Mouse (Mus musculus) adrenal gland, adult 8-10 months (tissue): ENCODE measurements around the gene Vmn1r37. TPM values are rescaled to one million over a fixed set of nuclear protein-coding genes. Genes with fewer than 3 reads are reported as not detected.
"Not testable (repeated sequence)": the region's sequence is repeated elsewhere in the genome, so short reads cannot be mapped to it uniquely, and the experiment has no call there.

Source experiments
- DNase-seq: peaks from one replicate; pipeline ENCODE4 v3.0.0; 2022
- total RNA-seq, 4 experiments: library from RNA; stranded (reverse); gene quantifications; 2 replicates each; pipeline ENCODE4 v1.2.4; 2022

The Vmn1r37 gene
- not detected for total RNA-seq

DNA sequence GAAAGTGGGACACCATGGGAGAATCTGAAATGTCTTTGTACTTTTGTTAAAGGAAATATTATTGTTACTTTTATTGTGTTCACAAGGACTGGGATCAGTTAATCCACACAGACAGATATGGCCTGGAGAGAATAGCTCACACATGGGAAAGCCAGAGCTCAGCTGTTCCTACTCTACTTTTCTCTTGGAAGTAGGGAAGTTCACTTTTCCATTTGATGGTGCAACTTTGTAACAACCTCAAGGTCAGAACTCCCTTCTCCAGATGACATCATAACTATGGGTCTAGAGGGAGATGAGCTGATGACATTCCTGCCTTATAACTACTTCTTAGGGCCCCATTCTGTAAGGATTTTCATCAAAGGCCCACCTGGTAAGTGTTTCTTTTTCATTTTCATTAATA is at the start of gene Vmn1r37:
Gene Vmn1r37, plus strand, starts transcription at position 301 of the 400 bp plus-strand sequence.
- not testable (repeated sequence) for DNase-seq

DNA sequence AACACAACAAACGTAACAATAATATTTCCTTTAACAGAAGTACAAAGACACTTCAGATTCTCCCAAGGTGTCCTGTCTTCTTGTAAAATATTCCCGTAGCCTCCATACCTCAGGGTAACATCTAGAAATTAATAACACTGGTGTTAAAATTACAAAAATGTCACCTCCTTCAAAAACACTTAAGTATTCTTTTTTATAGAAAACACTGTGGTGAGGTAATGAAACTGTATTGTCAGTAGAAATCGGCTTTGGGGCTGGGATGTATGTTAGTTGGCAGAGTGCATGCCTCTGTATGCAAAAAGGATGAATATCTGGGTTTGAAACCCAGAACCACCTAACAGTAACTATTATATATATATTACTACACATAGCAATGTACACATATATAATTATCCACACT is 43.4 kb upstream of the Vmn1r37 start, which contains the start of gene Vmn1r35:
Gene Vmn1r35, minus strand, starts transcription at position 101 of the 400 bp plus-strand sequence.
- no peak for DNase-seq

DNA sequence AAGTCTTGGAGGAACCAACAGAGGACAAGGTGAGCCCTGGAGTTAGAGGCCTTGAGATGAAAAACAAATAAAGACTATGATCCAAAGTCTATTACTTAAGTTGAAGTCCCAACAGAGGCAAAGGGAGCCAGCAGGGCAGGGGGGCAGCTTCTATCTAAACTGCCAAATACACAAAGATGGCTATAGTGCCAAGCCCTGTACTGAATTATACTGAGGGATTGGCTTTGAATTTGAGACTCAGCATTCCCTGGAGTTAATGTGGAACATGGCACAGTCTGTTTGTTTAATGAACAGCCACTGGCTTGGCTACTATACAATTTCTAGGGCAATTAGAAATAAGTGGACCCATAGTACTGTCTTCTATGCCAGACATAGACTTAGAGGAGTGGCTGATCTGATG is 20.3 kb upstream of the Vmn1r37 start:
- DNase-seq: no peak

DNA sequence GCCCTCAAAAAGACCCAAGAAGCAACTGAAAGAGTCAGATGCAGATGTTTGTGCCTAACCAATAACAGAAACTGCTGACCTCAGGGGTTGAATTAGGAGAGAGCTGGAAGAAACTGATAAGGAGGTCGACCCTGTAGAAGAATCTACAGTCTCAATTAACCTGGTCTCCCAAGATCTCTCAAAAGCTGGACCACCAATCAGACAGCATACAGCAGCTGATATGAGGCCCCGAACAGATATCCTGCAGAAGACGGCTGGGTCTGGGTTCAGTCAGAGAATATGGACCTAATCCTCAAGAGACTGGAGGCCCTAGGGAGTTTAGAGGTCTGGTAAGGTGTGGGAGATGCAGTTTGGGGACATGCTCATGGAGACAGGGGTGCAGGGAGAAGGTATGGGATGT is 15.3 kb upstream of the Vmn1r37 start:
- no peak for DNase-seq

DNA sequence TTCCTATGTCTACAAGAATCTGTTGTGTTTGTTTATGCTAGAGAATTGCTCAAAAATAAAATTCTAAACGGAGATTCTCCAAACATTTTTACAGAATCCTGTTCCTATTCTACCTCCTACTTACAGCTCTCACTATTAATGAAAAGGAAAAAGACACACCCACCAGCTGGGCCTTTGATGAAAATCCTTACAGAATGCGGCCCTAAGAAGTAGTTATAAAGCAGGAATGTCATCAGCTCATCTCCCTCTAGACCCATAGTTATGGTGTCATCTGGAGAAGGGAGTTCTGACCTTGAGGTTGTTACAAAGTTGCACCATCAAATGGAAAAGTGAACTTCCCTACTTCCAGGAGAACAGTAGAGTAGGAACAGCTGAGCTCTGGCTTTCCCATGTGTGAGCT is 10.1 kb upstream of the Vmn1r37 start, which contains the start of gene Vmn1r36:
Gene Vmn1r36, minus strand, starts transcription at position 101 of the 400 bp plus-strand sequence.
- not testable (repeated sequence) for DNase-seq

DNA sequence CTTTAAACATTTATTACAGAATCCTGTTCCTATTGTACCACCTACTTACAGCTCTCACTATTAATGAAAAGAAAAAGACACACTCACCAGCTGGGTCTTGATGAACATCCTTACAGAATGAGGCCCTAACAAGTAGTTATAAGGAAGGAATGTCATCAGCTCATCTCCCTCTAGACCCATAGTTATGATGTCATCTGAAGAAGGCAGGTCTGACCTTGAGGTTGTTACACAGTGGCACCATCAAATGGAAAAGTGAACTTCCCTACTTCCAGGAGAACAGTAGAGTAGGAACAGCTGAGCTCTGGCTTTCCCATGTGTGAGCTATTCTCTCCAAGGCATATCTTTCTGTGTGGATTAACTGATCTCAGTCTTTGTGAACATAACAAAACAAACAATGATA is 53.3 kb downstream of the Vmn1r37 start, which contains the start of gene Vmn1r38:
Gene Vmn1r38, minus strand, starts transcription at position 101 of the 400 bp plus-strand sequence.
- DNase-seq: not testable (repeated sequence)

Other genes with a start within 250 kb of the Vmn1r37 start
- gene Mad2l1, start 194.0 kb upstream of the Vmn1r37 start, total RNA-seq: 1 to 10 TPM; 4.9 to 6.1 (median 5.2) TPM
- not detected for gene Vmn1r32, start 169.3 kb upstream of the Vmn1r37 start, total RNA-seq
- not detected for gene Vmn1r33, start 111.1 kb upstream of the Vmn1r37 start, total RNA-seq
- gene Vmn1r34, start 85.5 kb upstream of the Vmn1r37 start, total RNA-seq: not detected
- gene Vmn1r35, start 43.5 kb upstream of the Vmn1r37 start, total RNA-seq: not detected
- gene Vmn1r36, start 10.2 kb upstream of the Vmn1r37 start, total RNA-seq: not detected
- gene Vmn1r38, start 53.2 kb downstream of the Vmn1r37 start, total RNA-seq: not detected
- gene Vmn1r39, start 81.2 kb downstream of the Vmn1r37 start, total RNA-seq: not detected
- 10 to 100 TPM; 53.7 to 69.5 (median 59.3) TPM for gene Gng12, start 167.0 kb downstream of the Vmn1r37 start, total RNA-seq